Mouse (Mus musculus): ENCODE data around the gene Srrm4. TPM values are rescaled to one million over a fixed set of nuclear protein-coding genes. Genes with fewer than 3 reads are reported as not detected.

Srrm4 gene
- polyA plus RNA-seq, 1 experiment from 2014 or later, result 0.18 TPM

- DNase-seq (no peak), ATAC-seq (ENCODE audit: insufficient read depth) (no peak)
- Histone ChIP-seq H3K9ac (no peak overlapping the region), H3K4me3 (ENCODE audit: low read depth, low read length) (no peak overlapping the region), H3K36me3 (ENCODE audit: insufficient read depth) (no peaks in the 10 kb centered on the region), H3K27me3 (ENCODE audit: insufficient read depth, low read length) (no peaks in the 10 kb centered on the region), H3K4me2 (no peak overlapping the region), H3K27ac (ENCODE audit: low read depth) (no peak overlapping the region), H3K4me1 (ENCODE audit: insufficient read depth) (no peaks in the 10 kb centered on the region), H3K9me3 (ENCODE audit: low read depth, low read length) (no peaks in the 10 kb centered on the region)
- 77% methylated on average over 4 of the region's 4 CpGs for WGBS
- TF ChIP-seq CTCF (IDR thresholded peaks at IDR 0.05; ENCODE audit: low read depth), result no peak
These were observed 65.3 kb downstream of the Srrm4 start for GRCm38 (mm10) chr5:116526324-116526723.

DNA sequence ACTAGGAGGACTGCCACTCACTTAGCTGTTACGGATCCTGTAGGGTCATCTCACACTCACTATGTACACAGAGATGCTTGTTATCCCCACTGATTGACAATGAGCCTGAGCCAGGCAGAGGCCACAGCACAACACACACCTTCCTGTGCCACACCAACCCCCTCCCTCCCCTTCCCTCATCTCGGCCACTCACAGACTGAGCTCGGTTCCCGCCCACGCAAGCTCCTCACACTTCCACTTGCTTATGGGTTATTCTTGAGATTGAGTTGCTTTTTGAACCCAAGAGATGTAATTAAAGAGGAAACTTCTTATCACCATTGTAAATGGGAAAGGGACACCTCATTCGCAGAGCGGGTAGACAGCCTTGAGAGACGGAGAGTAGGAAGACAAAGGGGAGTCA, 66.3 kb downstream of the Srrm4 start:
- Histone ChIP-seq H3K9me3 (ENCODE audit: low read depth, low read length) (no peaks in the 10 kb centered on the region), H3K36me3 (ENCODE audit: insufficient read depth) (no peaks in the 10 kb centered on the region), H3K27me3 (ENCODE audit: insufficient read depth, low read length) (no peaks in the 10 kb centered on the region), H3K4me1 (ENCODE audit: insufficient read depth) (no peaks in the 10 kb centered on the region), H3K9ac (no peak overlapping the region), H3K4me3 (ENCODE audit: low read depth, low read length) (no peak overlapping the region), H3K27ac (ENCODE audit: low read depth) (no peak overlapping the region), H3K4me2 (no peak overlapping the region)
- WGBS, result 78% methylated on average over 8 of the region's 8 CpGs
- no peak for DNase-seq
- no peak for TF ChIP-seq CTCF (IDR thresholded peaks at IDR 0.05; ENCODE audit: low read depth)
- ATAC-seq (ENCODE audit: insufficient read depth), result no peak

- H3K4me3 ChIP-seq (ENCODE audit: low read depth, low read length), result no peak overlapping the region
- DNase-seq (no peak), ATAC-seq (ENCODE audit: insufficient read depth) (no peak)
- no peaks in the 10 kb centered on the region for H3K9me3 ChIP-seq (ENCODE audit: low read depth, low read length)
- H3K27ac ChIP-seq (ENCODE audit: low read depth), result no peak overlapping the region
- no peak overlapping the region for H3K9ac ChIP-seq
- no peak for TF ChIP-seq CTCF (IDR thresholded peaks at IDR 0.05; ENCODE audit: low read depth)
- H3K27me3 ChIP-seq (ENCODE audit: insufficient read depth, low read length), result no peaks in the 10 kb centered on the region
- no peak overlapping the region for H3K4me2 ChIP-seq
- no peaks in the 10 kb centered on the region for H3K36me3 ChIP-seq (ENCODE audit: insufficient read depth)
- WGBS, result 87% methylated on average over 8 of the region's 8 CpGs
- no peaks in the 10 kb centered on the region for H3K4me1 ChIP-seq (ENCODE audit: insufficient read depth)
These were observed 68.1 kb downstream of the Srrm4 start for GRCm38 (mm10) chr5:116523553-116523952.

- no peak for ATAC-seq (ENCODE audit: insufficient read depth)
- Histone ChIP-seq H3K4me3 (ENCODE audit: low read depth, low read length) (no peak overlapping the region), H3K4me2 (no peak overlapping the region), H3K36me3 (ENCODE audit: insufficient read depth) (no peaks in the 10 kb centered on the region), H3K27me3 (ENCODE audit: insufficient read depth, low read length) (no peaks in the 10 kb centered on the region), H3K9ac (no peak overlapping the region), H3K4me1 (ENCODE audit: insufficient read depth) (no peaks in the 10 kb centered on the region), H3K9me3 (ENCODE audit: low read depth, low read length) (no peaks in the 10 kb centered on the region), H3K27ac (ENCODE audit: low read depth) (no peak overlapping the region)
- no peak for DNase-seq
- WGBS, result 60% methylated on average over 9 of the region's 9 CpGs
- TF ChIP-seq CTCF (IDR thresholded peaks at IDR 0.05; ENCODE audit: low read depth), result no peak
These were observed 68.5 kb downstream of the Srrm4 start for GRCm38 (mm10) chr5:116523079-116523478.

- Histone ChIP-seq H3K4me2 (no peak overlapping the region), H3K9me3 (ENCODE audit: low read depth, low read length) (no peaks in the 10 kb centered on the region), H3K27me3 (ENCODE audit: insufficient read depth, low read length) (no peaks in the 10 kb centered on the region), H3K4me1 (ENCODE audit: insufficient read depth) (no peaks in the 10 kb centered on the region), H3K27ac (ENCODE audit: low read depth) (no peak overlapping the region), H3K4me3 (ENCODE audit: low read depth, low read length) (no peak overlapping the region), H3K36me3 (ENCODE audit: insufficient read depth) (no peaks in the 10 kb centered on the region), H3K9ac (no peak overlapping the region)
- DNase-seq, result no peak
- no peak for TF ChIP-seq CTCF (IDR thresholded peaks at IDR 0.05; ENCODE audit: low read depth)
- no peak for ATAC-seq (ENCODE audit: insufficient read depth)
- WGBS, result 72% methylated on average over 11 of the region's 11 CpGs
These were observed 69.3 kb downstream of the Srrm4 start for GRCm38 (mm10) chr5:116522273-116522672.

- DNase-seq, result peak; percentile 64
- H3K9ac ChIP-seq, result no peak overlapping the region
- H3K36me3 ChIP-seq (ENCODE audit: insufficient read depth), result no peaks in the 10 kb centered on the region
- no peak for ATAC-seq (ENCODE audit: insufficient read depth)
- H3K4me2 ChIP-seq, result no peak overlapping the region
- H3K4me3 ChIP-seq (ENCODE audit: low read depth, low read length), result no peak overlapping the region
- WGBS, result 22% methylated on average over 4 of the region's 4 CpGs
- H3K4me1 ChIP-seq (ENCODE audit: insufficient read depth), result no peaks in the 10 kb centered on the region
- TF ChIP-seq CTCF (IDR thresholded peaks at IDR 0.05; ENCODE audit: low read depth), result no peak
- H3K27ac ChIP-seq (ENCODE audit: low read depth), result no peak overlapping the region
- H3K27me3 ChIP-seq (ENCODE audit: insufficient read depth, low read length), result no peaks in the 10 kb centered on the region
- no peaks in the 10 kb centered on the region for H3K9me3 ChIP-seq (ENCODE audit: low read depth, low read length)
These were observed 73.6 kb downstream of the Srrm4 start for GRCm38 (mm10) chr5:116518047-116518446.

GRCm38 (mm10) chr5:116512135-116512534, 79.5 kb downstream of the Srrm4 start:
- no peak for TF ChIP-seq CTCF (IDR thresholded peaks at IDR 0.05; ENCODE audit: low read depth)
- DNase-seq, result no peak
- H3K9ac ChIP-seq, result no peak overlapping the region

DNA sequence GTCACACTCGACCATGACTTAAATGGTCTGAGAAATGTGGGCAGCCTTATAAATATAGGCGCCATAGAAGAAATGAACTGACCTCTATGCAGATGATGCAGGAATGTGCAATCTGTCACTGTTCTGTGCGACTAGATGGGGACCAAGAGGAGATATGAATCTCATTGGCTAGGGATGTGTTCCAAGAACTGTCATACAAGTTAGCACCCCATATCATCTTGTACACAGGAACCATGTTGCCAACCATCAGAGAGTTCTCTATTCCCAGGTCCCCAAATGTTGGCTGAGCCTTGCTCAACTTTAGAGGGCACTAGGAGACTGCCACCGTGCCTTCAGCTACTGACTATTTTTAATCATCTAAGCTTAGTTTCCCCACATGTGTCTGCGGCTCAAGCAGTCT, 81.4 kb downstream of the Srrm4 start:
- no peak for ATAC-seq (ENCODE audit: insufficient read depth)
- Histone ChIP-seq H3K4me2 (no peak overlapping the region), H3K9ac (no peak overlapping the region), H3K4me3 (ENCODE audit: low read depth, low read length) (no peak overlapping the region), H3K9me3 (ENCODE audit: low read depth, low read length) (no peaks in the 10 kb centered on the region), H3K4me1 (ENCODE audit: insufficient read depth) (no peaks in the 10 kb centered on the region), H3K27ac (ENCODE audit: low read depth) (no peak overlapping the region), H3K36me3 (ENCODE audit: insufficient read depth) (no peaks in the 10 kb centered on the region), H3K27me3 (ENCODE audit: insufficient read depth, low read length) (no peaks in the 10 kb centered on the region)
- TF ChIP-seq CTCF (IDR thresholded peaks at IDR 0.05; ENCODE audit: low read depth), result no peak
- 68% methylated on average over 5 of the region's 5 CpGs for WGBS
- no peak for DNase-seq

More at GRCm38 (mm10) chr5:116512135-116512534, 79.5 kb downstream of the Srrm4 start:
- Histone ChIP-seq H3K36me3 (ENCODE audit: insufficient read depth) (no peaks in the 10 kb centered on the region), H3K4me3 (ENCODE audit: low read depth, low read length) (no peak overlapping the region), H3K27me3 (ENCODE audit: insufficient read depth, low read length) (no peaks in the 10 kb centered on the region), H3K27ac (ENCODE audit: low read depth) (no peak overlapping the region), H3K4me1 (ENCODE audit: insufficient read depth) (no peaks in the 10 kb centered on the region), H3K9me3 (ENCODE audit: low read depth, low read length) (no peaks in the 10 kb centered on the region), H3K4me2 (no peak overlapping the region)
- no peak for ATAC-seq (ENCODE audit: insufficient read depth)
- 69% methylated on average over 4 of the region's 4 CpGs for WGBS
